Mouse (Mus musculus): Measurements from ENCODE around the gene Lrrc32. TPM values are rescaled to one million over a fixed set of nuclear protein-coding genes. Genes with fewer than 3 reads are reported as not detected.

The Lrrc32 gene
- polyA plus RNA-seq, 1 experiment from 2014 or later, result 9.7 TPM

GRCm38 (mm10) chr7:98469089-98469488, 20.0 kb upstream of the Lrrc32 start:
- peak overlapping the region; percentile 61 for H3K27ac ChIP-seq (replicated peaks; ENCODE audit: low read depth, low read length)
- 22% methylated on average over 3 of the region's 3 CpGs for WGBS

GRCm38 (mm10) chr7:98472529-98472928, 16.6 kb upstream of the Lrrc32 start:
- no peaks in the 10 kb centered on the region for H3K27me3 ChIP-seq (replicated peaks; ENCODE audit: control insufficient read depth, insufficient read depth, low read length)
- no peaks in the 10 kb centered on the region for H3K9me3 ChIP-seq (ENCODE audit: control insufficient read depth, low read length)
- peaks cover 17% of the 10 kb centered on the region for H3K4me1 ChIP-seq (ENCODE audit: control insufficient read depth, insufficient read depth, low read length)
- DNase-seq (ENCODE audit: low spot score), result no peak
- 81% methylated on average over 2 of the region's 2 CpGs for WGBS
- no peak overlapping the region for H3K4me3 ChIP-seq (ENCODE audit: low read depth, low read length)
- no peaks in the 10 kb centered on the region for H3K36me3 ChIP-seq (ENCODE audit: control insufficient read depth, insufficient read depth, low read length)
- no peak overlapping the region for H3K9ac ChIP-seq (ENCODE audit: low read depth, low read length)
- H3K27ac ChIP-seq (replicated peaks; ENCODE audit: low read depth, low read length), result no peak overlapping the region
- ATAC-seq (ENCODE audit: low read depth), result no peak
- H3K4me2 ChIP-seq (ENCODE audit: low read depth, low read length), result no peak overlapping the region

More at GRCm38 (mm10) chr7:98469089-98469488, 20.0 kb upstream of the Lrrc32 start:
- ATAC-seq (ENCODE audit: low read depth) (peak; percentile 78), DNase-seq (ENCODE audit: low spot score) (peak; percentile 85)
- Histone ChIP-seq H3K36me3 (ENCODE audit: control insufficient read depth, insufficient read depth, low read length) (no peaks in the 10 kb centered on the region), H3K27me3 (replicated peaks; ENCODE audit: control insufficient read depth, insufficient read depth, low read length) (no peaks in the 10 kb centered on the region), H3K9me3 (ENCODE audit: control insufficient read depth, low read length) (no peaks in the 10 kb centered on the region), H3K4me3 (ENCODE audit: low read depth, low read length) (no peak overlapping the region), H3K4me2 (ENCODE audit: low read depth, low read length) (no peak overlapping the region), H3K4me1 (ENCODE audit: control insufficient read depth, insufficient read depth, low read length) (peaks cover 17% of the 10 kb centered on the region), H3K9ac (ENCODE audit: low read depth, low read length) (no peak overlapping the region)

GRCm38 (mm10) chr7:98474558-98474957, 14.5 kb upstream of the Lrrc32 start:
- Histone ChIP-seq H3K27me3 (replicated peaks; ENCODE audit: control insufficient read depth, insufficient read depth, low read length) (no peaks in the 10 kb centered on the region), H3K9ac (ENCODE audit: low read depth, low read length) (no peak overlapping the region), H3K4me1 (ENCODE audit: control insufficient read depth, insufficient read depth, low read length) (0 out of 2 replicates have a peak, but pooled peaks cover 7% of the 10 kb centered on the region), H3K36me3 (ENCODE audit: control insufficient read depth, insufficient read depth, low read length) (no peaks in the 10 kb centered on the region), H3K27ac (replicated peaks; ENCODE audit: low read depth, low read length) (no peak overlapping the region), H3K4me3 (ENCODE audit: low read depth, low read length) (no peak overlapping the region), H3K9me3 (ENCODE audit: control insufficient read depth, low read length) (no peaks in the 10 kb centered on the region), H3K4me2 (ENCODE audit: low read depth, low read length) (no peak overlapping the region)
- DNase-seq (ENCODE audit: low spot score) (no peak), ATAC-seq (ENCODE audit: low read depth) (no peak)
- WGBS, result 71% methylated on average over 1 of the region's 1 CpGs

- Histone ChIP-seq H3K27ac (replicated peaks; ENCODE audit: low read depth, low read length) (no peak overlapping the region), H3K4me3 (ENCODE audit: low read depth, low read length) (no peak overlapping the region), H3K9ac (ENCODE audit: low read depth, low read length) (no peak overlapping the region), H3K4me2 (ENCODE audit: low read depth, low read length) (no peak overlapping the region), H3K27me3 (replicated peaks; ENCODE audit: control insufficient read depth, insufficient read depth, low read length) (no peaks in the 10 kb centered on the region), H3K9me3 (ENCODE audit: control insufficient read depth, low read length) (no peaks in the 10 kb centered on the region), H3K4me1 (ENCODE audit: control insufficient read depth, insufficient read depth, low read length) (peaks cover 4% of the 10 kb centered on the region), H3K36me3 (ENCODE audit: control insufficient read depth, insufficient read depth, low read length) (no peaks in the 10 kb centered on the region)
- no peak for DNase-seq (ENCODE audit: low spot score)
- no peak for ATAC-seq (ENCODE audit: low read depth)
- 82% methylated on average over 4 of the region's 4 CpGs for WGBS
These were observed 11.9 kb upstream of the Lrrc32 start for GRCm38 (mm10) chr7:98477153-98477552.

- no peak overlapping the region for H3K4me3 ChIP-seq (ENCODE audit: low read depth, low read length)
- H3K4me1 ChIP-seq (ENCODE audit: control insufficient read depth, insufficient read depth, low read length), result peaks cover 15% of the 10 kb centered on the region
- H3K9me3 ChIP-seq (ENCODE audit: control insufficient read depth, low read length), result no peaks in the 10 kb centered on the region
- 79% methylated on average over 1 of the region's 1 CpGs for WGBS
- no peak overlapping the region for H3K27ac ChIP-seq (replicated peaks; ENCODE audit: low read depth, low read length)
- H3K4me2 ChIP-seq (ENCODE audit: low read depth, low read length), result no peak overlapping the region
- H3K36me3 ChIP-seq (ENCODE audit: control insufficient read depth, insufficient read depth, low read length), result no peaks in the 10 kb centered on the region
- no peaks in the 10 kb centered on the region for H3K27me3 ChIP-seq (replicated peaks; ENCODE audit: control insufficient read depth, insufficient read depth, low read length)
- DNase-seq (ENCODE audit: low spot score), result no peak
- no peak overlapping the region for H3K9ac ChIP-seq (ENCODE audit: low read depth, low read length)
- ATAC-seq (ENCODE audit: low read depth), result no peak
These were observed 8.6 kb upstream of the Lrrc32 start for GRCm38 (mm10) chr7:98480481-98480880.

- H3K4me2 ChIP-seq (ENCODE audit: low read depth, low read length), result no peak overlapping the region
- H3K4me1 ChIP-seq (ENCODE audit: control insufficient read depth, insufficient read depth, low read length), result peaks cover 22% of the 10 kb centered on the region
- H3K36me3 ChIP-seq (ENCODE audit: control insufficient read depth, insufficient read depth, low read length), result no peaks in the 10 kb centered on the region
- H3K9me3 ChIP-seq (ENCODE audit: control insufficient read depth, low read length), result no peaks in the 10 kb centered on the region
- peak; percentile 50; the same call in 1 of the 2 replicates for ATAC-seq (ENCODE audit: low read depth)
- H3K9ac ChIP-seq (ENCODE audit: low read depth, low read length), result no peak overlapping the region
- 16% methylated on average over 9 of the region's 9 CpGs for WGBS
- H3K27me3 ChIP-seq (replicated peaks; ENCODE audit: control insufficient read depth, insufficient read depth, low read length), result no peaks in the 10 kb centered on the region
- H3K4me3 ChIP-seq (ENCODE audit: low read depth, low read length), result no peak overlapping the region
- DNase-seq (ENCODE audit: low spot score), result peak; percentile 84
- H3K27ac ChIP-seq (replicated peaks; ENCODE audit: low read depth, low read length), result no peak overlapping the region
These were observed 7.9 kb upstream of the Lrrc32 start for GRCm38 (mm10) chr7:98481066-98481734.

- Histone ChIP-seq H3K9ac (ENCODE audit: low read depth, low read length) (no peak overlapping the region), H3K27me3 (replicated peaks; ENCODE audit: control insufficient read depth, insufficient read depth, low read length) (no peaks in the 10 kb centered on the region), H3K4me2 (ENCODE audit: low read depth, low read length) (no peak overlapping the region), H3K4me1 (ENCODE audit: control insufficient read depth, insufficient read depth, low read length) (peaks cover 29% of the 10 kb centered on the region), H3K9me3 (ENCODE audit: control insufficient read depth, low read length) (no peaks in the 10 kb centered on the region), H3K36me3 (ENCODE audit: control insufficient read depth, insufficient read depth, low read length) (no peaks in the 10 kb centered on the region), H3K4me3 (ENCODE audit: low read depth, low read length) (no peak overlapping the region), H3K27ac (replicated peaks; ENCODE audit: low read depth, low read length) (no peak overlapping the region)
- no peak for DNase-seq (ENCODE audit: low spot score)
- 85% methylated on average over 8 of the region's 8 CpGs for whole genome bisulfite sequencing
- ATAC-seq (ENCODE audit: low read depth), result no peak
These were observed 7.2 kb upstream of the Lrrc32 start for GRCm38 (mm10) chr7:98481861-98482260.

GRCm38 (mm10) chr7:98482551-98483267, 6.4 kb upstream of the Lrrc32 start:
- Histone ChIP-seq H3K27ac (replicated peaks; ENCODE audit: low read depth, low read length) (peak overlapping the region; percentile 44), H3K9ac (ENCODE audit: low read depth, low read length) (peak overlapping the region; percentile 41; the same call in 1 of the 2 replicates), H3K4me3 (ENCODE audit: low read depth, low read length) (no peak overlapping the region), H3K9me3 (ENCODE audit: control insufficient read depth, low read length) (no peaks in the 10 kb centered on the region), H3K4me2 (ENCODE audit: low read depth, low read length) (peak overlapping the region; percentile 12; the same call in 1 of the 2 replicates), H3K27me3 (replicated peaks; ENCODE audit: control insufficient read depth, insufficient read depth, low read length) (no peaks in the 10 kb centered on the region), H3K36me3 (ENCODE audit: control insufficient read depth, insufficient read depth, low read length) (no peaks in the 10 kb centered on the region), H3K4me1 (ENCODE audit: control insufficient read depth, insufficient read depth, low read length) (peaks cover 30% of the 10 kb centered on the region)
- ATAC-seq (ENCODE audit: low read depth) (0 out of 2 replicates have a peak, but pooled peaks have one; percentile 3), DNase-seq (ENCODE audit: low spot score) (peak; percentile 55)
- WGBS, result 47% methylated on average over 12 of the region's 12 CpGs

All from embryonic facial prominence, embryonic 14.5 days (tissue).